Mouse (Mus musculus) v-Abl transformed pro-B cells (cell line): ENCODE data around the gene Nlrp9b.
"Not testable (repeated sequence)": the region's sequence is repeated elsewhere in the genome, so short reads cannot be mapped to it uniquely, and the experiment has no call there.

Experiments
- in situ Hi-C, 2 experiments: fragments of 400-800 bp; cut with MboI; formaldehyde crosslinking; loops; one replicate each; pipeline ENCODE4 v1.15.1; 2025; ENCODE audit not compliant: unreplicated experiment in 2 of 2

Nlrp9b gene

DNA sequence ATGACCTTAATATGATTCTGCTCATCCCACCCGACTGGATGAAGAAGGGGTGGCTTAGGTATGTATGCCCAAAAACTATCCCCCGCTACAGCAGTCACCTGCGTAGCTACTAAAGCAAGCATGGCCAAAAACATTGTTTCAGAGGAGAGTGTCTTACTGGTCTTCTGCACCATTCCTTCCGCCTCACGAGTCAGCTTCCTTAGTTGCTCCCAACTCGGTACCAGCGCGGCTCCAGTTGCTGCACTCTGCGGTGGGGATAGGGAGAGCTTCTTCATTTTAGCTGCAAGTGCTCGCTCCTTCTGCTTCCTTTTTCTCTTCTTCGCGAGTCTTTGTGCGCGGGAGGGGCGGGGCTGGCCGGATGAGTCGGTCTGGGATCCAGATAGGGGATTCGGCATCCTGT, 86.9 kb downstream of the Nlrp9b start:
- in situ Hi-C loops, result not testable (repeated sequence)

DNA sequence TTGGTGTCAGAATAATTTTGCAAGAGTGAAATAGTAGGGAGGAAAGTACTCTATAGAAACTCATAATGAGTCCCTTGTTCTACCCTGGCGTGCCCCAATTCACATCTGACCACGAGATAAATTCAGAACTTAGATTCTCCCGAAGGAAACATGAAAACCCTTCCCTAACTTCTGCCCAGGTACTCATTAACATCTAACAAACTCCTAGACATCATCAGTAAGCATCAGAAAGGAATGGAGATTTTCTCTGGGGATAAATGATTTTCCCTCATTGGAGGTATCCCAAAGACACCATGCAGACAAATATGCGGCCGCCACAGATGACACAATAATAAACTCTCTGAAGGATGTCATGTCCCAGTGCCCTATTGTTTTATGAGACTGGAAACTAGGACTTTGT, 108.1 kb downstream of the Nlrp9b start, which contains the start of gene Vmn1r91:
Gene Vmn1r91 (plus strand): TSS at position 301 of the 400 bp plus-strand sequence.
- in situ Hi-C loops, result not testable (repeated sequence)

DNA sequence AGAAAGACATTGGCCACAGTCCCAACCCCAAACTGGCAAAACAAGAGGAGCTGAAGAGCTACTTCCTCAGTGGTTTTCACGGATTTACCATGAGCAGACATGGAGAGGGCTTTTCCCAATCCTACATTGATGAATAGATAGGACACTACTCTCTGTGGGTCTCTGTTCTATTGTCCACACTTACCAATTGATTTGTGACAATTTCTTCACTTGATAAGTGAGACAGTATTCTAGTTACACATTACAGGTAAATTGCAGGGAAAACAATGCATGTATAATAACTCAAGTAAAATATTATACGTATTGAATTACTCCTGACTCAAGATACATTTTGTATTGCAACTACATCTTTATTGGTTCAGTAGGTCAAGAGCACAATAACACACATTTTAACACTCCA, 131.2 kb downstream of the Nlrp9b start, which contains the start of gene Gm16442:
Gene Gm16442 (minus strand): TSS at position 101 of the 400 bp plus-strand sequence.
- in situ Hi-C loops, result not testable (repeated sequence)
